Mouse (Mus musculus) ES-Bruce4 (cell line): Measurements from ENCODE around the gene Sema4c. TPM values are rescaled to one million over a fixed set of nuclear protein-coding genes. Genes with fewer than 3 reads are reported as not detected.
A peak's percentile ranks its signal among the peaks of the same experiment; 100 is the strongest.

ENCODE experiments used
- H3K27ac ChIP-seq: 2 replicates; pipeline ENCODE4 v1.5.1; 2012; ENCODE audit warnings: low read length, inconsistent platforms; ENCODE audit not compliant: insufficient read depth
- H3K27me3 ChIP-seq: 2 replicates; pipeline ENCODE4 v1.6.1; 2012; ENCODE audit warnings: mild to moderate bottlenecking, low read length, inconsistent platforms; ENCODE audit not compliant: control insufficient read depth, poor library complexity, insufficient read depth, severe bottlenecking
- H3K36me3 ChIP-seq: 2 replicates; pipeline ENCODE4 v1.6.1; 2012; ENCODE audit warnings: inconsistent platforms, mild to moderate bottlenecking, low read length, moderate library complexity; ENCODE audit not compliant: control insufficient read depth, poor library complexity, insufficient read depth, severe bottlenecking
- H3K4me1 ChIP-seq: one replicate; pipeline ENCODE4 v1.8.1; 2011; ENCODE audit warnings: low read length; ENCODE audit not compliant: control insufficient read depth, insufficient read depth
- H3K4me3 ChIP-seq: 2 replicates; pipeline ENCODE4 v1.5.1; 2011; ENCODE audit warnings: low read depth, mild to moderate bottlenecking, low read length
- H3K9ac ChIP-seq: 2 replicates; pipeline ENCODE4 v1.6.1; 2012; ENCODE audit warnings: low read depth, mild to moderate bottlenecking, inconsistent platforms; ENCODE audit not compliant: poor library complexity, severe bottlenecking
- H3K9me3 ChIP-seq: replicated peaks from 2 replicates; pipeline ENCODE4 v1.6.1; 2012; ENCODE audit warnings: mild to moderate bottlenecking, low read length, inconsistent platforms; ENCODE audit not compliant: control insufficient read depth, poor library complexity, insufficient read depth, severe bottlenecking
- CTCF ChIP-seq: IDR thresholded peaks from one replicate; pipeline ENCODE4 v1.8.1; 2011; ENCODE audit warnings: low read depth, low read length
- EP300 ChIP-seq: IDR thresholded peaks from 2 replicates; pipeline ENCODE4 v1.6.1; 2011; ENCODE audit warnings: low read depth, low read length; ENCODE audit not compliant: insufficient read depth
- POLR2A ChIP-seq: IDR thresholded peaks from one replicate; pipeline ENCODE4 v1.8.1; 2011; ENCODE audit warnings: low read length; ENCODE audit not compliant: insufficient read depth
- polyA plus RNA-seq: library from polyadenylated mRNA; stranded (reverse); fragments of >200 nt; gene quantifications from 2 replicates; pipeline ENCODE4 v1.2.4, GENCODE M21; 2011; ENCODE audit warnings: low read depth; ENCODE audit not compliant: missing spikeins, insufficient read depth, insufficient read length

The Sema4c gene
- polyA plus RNA-seq, 1 experiment, result 11.2 TPM

GRCm38 (mm10) chr1:36511289-36512021, 46.7 kb downstream of the Sema4c start, which contains the start of gene Cnnm3:
TSS of gene Cnnm3 (plus strand) at chr1:36511867.
- H3K9me3 ChIP-seq, result no peaks in the 10 kb centered on the region
- H3K27me3 ChIP-seq, result no peaks in the 10 kb centered on the region
- H3K4me1 ChIP-seq, result peaks cover 2% of the 10 kb centered on the region
- peak within 1 kb of the TSS; percentile 78 for H3K4me3 ChIP-seq
- 0 out of 2 replicates have a peak within 1 kb of the TSS, but pooled peaks have one; percentile 11 for H3K27ac ChIP-seq
- H3K36me3 ChIP-seq, result 0 out of 2 replicates have a peak, but pooled peaks cover 5% of the 10 kb centered on the region
- H3K9ac ChIP-seq, result peak within 1 kb of the TSS; percentile 97
- TF ChIP-seq POLR2A, result peak; percentile 84
- no peak for TF ChIP-seq EP300
- TF ChIP-seq CTCF, result peak; percentile 79

GRCm38 (mm10) chr1:36508238-36508637, 49.9 kb downstream of the Sema4c start:
- H3K9ac ChIP-seq, result no peak overlapping the region
- H3K4me3 ChIP-seq, result no peak overlapping the region
- no peaks in the 10 kb centered on the region for H3K36me3 ChIP-seq
- no peaks in the 10 kb centered on the region for H3K27me3 ChIP-seq
- H3K27ac ChIP-seq, result no peak overlapping the region
- no peak for TF ChIP-seq POLR2A
- no peak for TF ChIP-seq CTCF
- TF ChIP-seq EP300, result no peak
- no peaks in the 10 kb centered on the region for H3K4me1 ChIP-seq
- H3K9me3 ChIP-seq, result no peaks in the 10 kb centered on the region

DNA sequence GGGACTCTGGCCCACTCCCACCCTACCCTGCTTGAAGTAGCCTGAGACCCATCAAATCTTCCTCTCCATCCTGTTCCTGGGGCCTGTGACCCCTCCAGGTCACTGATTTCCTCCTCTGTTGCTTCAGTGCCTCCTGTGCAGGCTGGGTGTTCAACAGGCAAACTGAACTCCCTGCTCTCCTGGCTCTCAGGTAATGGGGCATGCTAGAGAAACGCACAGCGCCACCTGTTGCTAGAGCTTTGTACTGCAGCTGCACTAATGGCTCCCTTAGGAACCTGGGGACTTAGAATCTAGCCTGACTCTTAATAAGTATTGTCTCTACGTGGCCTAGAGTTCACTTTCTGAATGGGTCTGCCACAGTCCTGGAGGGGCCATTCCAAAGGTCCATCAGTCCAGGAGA, 56.9 kb downstream of the Sema4c start:
- TF ChIP-seq POLR2A (no peak), CTCF (peak; percentile 96)

More for the DNA sequence above, 56.9 kb downstream of the Sema4c start:
- Histone ChIP-seq H3K9ac (no peak overlapping the region), H3K36me3 (no peaks in the 10 kb centered on the region), H3K9me3 (no peaks in the 10 kb centered on the region), H3K4me1 (no peaks in the 10 kb centered on the region), H3K27ac (no peak overlapping the region), H3K27me3 (no peaks in the 10 kb centered on the region), H3K4me3 (no peak overlapping the region)

Other genes starting within 250 kb of the Sema4c start
- 48.2 and 48.4 TPM in 2 replicates for gene Kansl3, start 189.2 kb downstream of the Sema4c start, polyA plus RNA-seq
- not detected in 2 replicates for gene Fer1l5, start 186.1 kb downstream of the Sema4c start, polyA plus RNA-seq
- 26.9 and 27.4 TPM in 2 replicates for gene Lman2l, start 113.1 kb downstream of the Sema4c start, polyA plus RNA-seq
- 4.7 and 5.4 TPM in 2 replicates for gene Cnnm4, start 86.7 kb downstream of the Sema4c start, polyA plus RNA-seq
- gene Cnnm3, start 46.5 kb downstream of the Sema4c start, polyA plus RNA-seq, result 17.4 and 18.0 TPM in 2 replicates
- gene Ankrd23, start 21.5 kb downstream of the Sema4c start, polyA plus RNA-seq, result 6.8 and 6.9 TPM in 2 replicates
- gene Gm42417, start 18.9 kb downstream of the Sema4c start, polyA plus RNA-seq, result 1.2 TPM in 1 of 2 replicates, not detected in the other
- 6.4 and 8.8 TPM in 2 replicates for gene Ankrd39, start 10.9 kb downstream of the Sema4c start, polyA plus RNA-seq
- 8.9 and 9.8 TPM in 2 replicates for gene Fam178b, start 124.8 kb upstream of the Sema4c start, polyA plus RNA-seq
- 509 and 516 TPM in 2 replicates for gene Cox5b, start 133.1 kb upstream of the Sema4c start, polyA plus RNA-seq
- gene 4933424G06Rik, start 151.8 kb upstream of the Sema4c start, polyA plus RNA-seq, result 1.4 TPM in 1 of 2 replicates, not detected in the other
- 83.3 and 85.3 TPM in 2 replicates for gene Actr1b, start 156.1 kb upstream of the Sema4c start, polyA plus RNA-seq
- 0.68 and 1.5 TPM in 2 replicates for gene Zap70, start 203.4 kb upstream of the Sema4c start, polyA plus RNA-seq